24 mouse cellular contexts compared by ENCODE assay signal in the genomic region with DNA sequence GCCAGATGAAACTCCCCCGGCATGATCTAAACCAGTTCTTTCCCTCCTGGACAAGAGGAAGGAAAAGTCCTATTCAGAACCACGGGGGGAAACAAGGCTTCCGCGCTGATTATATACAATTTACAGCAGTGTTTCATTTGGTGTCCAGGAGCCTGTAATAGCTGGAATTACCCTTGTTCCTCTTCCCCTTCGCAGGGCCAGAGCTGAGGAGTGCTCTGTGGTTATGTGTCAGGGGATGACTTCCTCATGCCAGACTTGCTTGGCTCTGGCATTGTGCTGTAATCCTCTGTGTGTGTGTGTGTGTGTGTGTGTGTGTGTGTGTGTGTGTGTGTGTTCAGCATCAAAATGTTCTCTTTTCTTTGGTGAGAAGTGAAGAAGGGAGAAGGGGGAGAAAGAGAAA. TPM values are rescaled to one million over a fixed set of nuclear protein-coding genes. Genes with fewer than 3 reads are reported as not detected.
DNase-seq lines count a peak whose midpoint lies in the region; ATAC-seq and TF ChIP-seq lines count a peak whose summit lies in the region.
"Had no signal": no experiment of that assay in that cellular context is flagged by ENCODE, and none has a peak within 500 bp of the region (broad histone marks: within the 10 kb centered on the region; RNA-seq: fewer than 3 reads in every experiment).

No protein-coding gene starts in this region.

- no peak overlapping the region for H3K4me3 ChIP-seq in embryonic facial prominence, embryonic 14.5 days (ENCODE audit: low read depth, low read length)
- H3K4me3 ChIP-seq in embryonic facial prominence, embryonic 10.5 days, result no peak overlapping the region
- H3K4me3 ChIP-seq in liver, adult 2 months (ENCODE audit: insufficient read depth, low read depth, low read length), result no peak overlapping the region
- no peak overlapping the region for H3K4me3 ChIP-seq in lung, postnatal 0 days (ENCODE audit: low read depth, low read length)
- H3K4me3 ChIP-seq: erythroblast, embryonic 14.5 days; hindbrain, embryonic 10.5 days; limb, embryonic 10.5 days; midbrain, embryonic 15.5 days; neural tube, embryonic 15.5 days had no signal

- no peaks in the 10 kb centered on the region for H3K4me1 ChIP-seq in embryonic facial prominence, embryonic 14.5 days (ENCODE audit: control insufficient read depth, insufficient read depth, low read length)
- no peaks in the 10 kb centered on the region for H3K4me1 ChIP-seq in embryonic facial prominence, embryonic 10.5 days
- H3K4me1 ChIP-seq in liver, adult 2 months (ENCODE audit: control insufficient read depth, insufficient read depth, low read length), result no peaks in the 10 kb centered on the region
- H3K4me1 ChIP-seq in lung, postnatal 0 days (ENCODE audit: insufficient read depth, low read depth, low read length), result no peaks in the 10 kb centered on the region
- H3K4me1 ChIP-seq: hindbrain, embryonic 10.5 days; limb, embryonic 10.5 days; midbrain, embryonic 15.5 days; neural tube, embryonic 15.5 days had no signal

- H3K27me3 ChIP-seq in embryonic facial prominence, embryonic 14.5 days (replicated peaks; ENCODE audit: control insufficient read depth, insufficient read depth, low read length), result no peaks in the 10 kb centered on the region
- no peaks in the 10 kb centered on the region for H3K27me3 ChIP-seq in embryonic facial prominence, embryonic 10.5 days (replicated peaks; ENCODE audit: low read depth, poor library complexity, severe bottlenecking)
- H3K27me3 ChIP-seq in liver, adult 2 months (ENCODE audit: control insufficient read depth, insufficient read depth, low read length), result no peaks in the 10 kb centered on the region
- no peaks in the 10 kb centered on the region for H3K27me3 ChIP-seq in lung, postnatal 0 days (replicated peaks; ENCODE audit: insufficient read depth, low read length)
- H3K27me3 ChIP-seq: midbrain, embryonic 15.5 days; neural tube, embryonic 15.5 days had no signal

- H3K27ac ChIP-seq in embryonic facial prominence, embryonic 14.5 days (replicated peaks; ENCODE audit: low read depth, low read length), result no peak overlapping the region
- H3K27ac ChIP-seq in embryonic facial prominence, embryonic 10.5 days (replicated peaks), result no peak overlapping the region
- no peak overlapping the region for H3K27ac ChIP-seq in liver, adult 2 months (replicated peaks; ENCODE audit: insufficient read depth, low read depth, low read length)
- no peak overlapping the region for H3K27ac ChIP-seq in lung, postnatal 0 days (ENCODE audit: low read length)
- H3K27ac ChIP-seq: hindbrain, embryonic 10.5 days; kidney, postnatal 0 days; limb, embryonic 10.5 days; midbrain, embryonic 15.5 days; neural tube, embryonic 15.5 days had no signal

- H3K9ac ChIP-seq in embryonic facial prominence, embryonic 14.5 days (ENCODE audit: low read depth, low read length), result no peak overlapping the region
- H3K9ac ChIP-seq in liver, adult 2 months (ENCODE audit: low read depth, low read length), result no peak overlapping the region
- H3K9ac ChIP-seq in lung, postnatal 0 days (replicated peaks; ENCODE audit: low read depth), result no peak overlapping the region
- H3K9ac ChIP-seq: midbrain, embryonic 15.5 days; neural tube, embryonic 15.5 days had no signal

- no peak for ATAC-seq in embryonic facial prominence, embryonic 14.5 days (ENCODE audit: low read depth)
- ATAC-seq in lung, postnatal 0 days, result peak; percentile 54
- ATAC-seq: forebrain, embryonic 16.5 days; inflammation-experienced regulatory T-cells, adult 6 months; midbrain, embryonic 15.5 days had no signal

- H3K36me3 ChIP-seq in embryonic facial prominence, embryonic 14.5 days (ENCODE audit: control insufficient read depth, insufficient read depth, low read length), result no peaks in the 10 kb centered on the region
- H3K36me3 ChIP-seq in embryonic facial prominence, embryonic 10.5 days (replicated peaks), result no peaks in the 10 kb centered on the region
- H3K36me3 ChIP-seq in liver, adult 2 months (ENCODE audit: control insufficient read depth, insufficient read depth, low read length), result no peaks in the 10 kb centered on the region
- H3K36me3 ChIP-seq in lung, postnatal 0 days (ENCODE audit: insufficient read depth, low read length), result no peaks in the 10 kb centered on the region
- H3K36me3 ChIP-seq: hindbrain, embryonic 10.5 days; limb, embryonic 10.5 days; midbrain, embryonic 15.5 days; neural tube, embryonic 15.5 days had no signal

- TF ChIP-seq EP300 in lung, postnatal 0 days (IDR thresholded peaks at IDR 0.05), result no peak

- no peak for TF ChIP-seq POLR2A in liver, adult 2 months (IDR thresholded peaks at IDR 0.05; ENCODE audit: extremely low read depth, insufficient read depth, low read length)

- no peaks in the 10 kb centered on the region for H3K9me3 ChIP-seq in embryonic facial prominence, embryonic 14.5 days (ENCODE audit: control insufficient read depth, low read length)
- no peaks in the 10 kb centered on the region for H3K9me3 ChIP-seq in embryonic facial prominence, embryonic 10.5 days
- no peaks in the 10 kb centered on the region for H3K9me3 ChIP-seq in lung, postnatal 0 days (ENCODE audit: low read length)
- H3K9me3 ChIP-seq: hindbrain, embryonic 10.5 days; limb, embryonic 10.5 days; midbrain, embryonic 15.5 days; neural tube, embryonic 15.5 days had no signal

- peak; percentile 44 for DNase-seq in embryonic facial prominence, embryonic 14.5 days (ENCODE audit: low spot score)
- DNase-seq in embryonic facial prominence, embryonic 10.5 days (ENCODE audit: low spot score), result no peak
- peak; percentile 1 for DNase-seq in liver, adult 2 months (ENCODE audit: extremely low read depth, low read depth, low spot score)
- no peak for DNase-seq in liver
- DNase-seq in lung, postnatal 0 days (ENCODE audit: low spot score), result peak; percentile 48
- peak; percentile 30 to 46 for DNase-seq in monocyte, adult 2 months (ENCODE audit: low read depth in 1 of 2, low spot score in 2 of 2)
- no peak for DNase-seq in left cerebral cortex, adult 8-10 months (ENCODE audit: low spot score in 2 of 2)
- DNase-seq in urinary bladder, postnatal 4 days (ENCODE audit: low spot score in 2 of 2), result no peak
- DNase-seq: adrenal gland, postnatal 25 days; cerebellum, adult 11 months; gastrocnemius, postnatal 14 days; retina, postnatal 1 day; thymus, postnatal 36 days had no signal

- H3K4me2 ChIP-seq in embryonic facial prominence, embryonic 14.5 days (ENCODE audit: low read depth, low read length), result no peak overlapping the region
- no peak overlapping the region for H3K4me2 ChIP-seq in lung, postnatal 0 days (replicated peaks; ENCODE audit: low read depth, low read length)
- H3K4me2 ChIP-seq: midbrain, embryonic 15.5 days; neural tube, embryonic 15.5 days had no signal

- TF ChIP-seq CTCF in liver, adult 2 months (IDR thresholded peaks at IDR 0.05; ENCODE audit: low read depth, low read length), result no peak
- TF ChIP-seq CTCF in lung, postnatal 0 days (IDR thresholded peaks at IDR 0.05), result no peak

- 67% methylated on average over 5 of the region's 5 CpGs for WGBS in embryonic facial prominence, embryonic 14.5 days
- WGBS in embryonic facial prominence, embryonic 10.5 days, result 86% methylated on average over 5 of the region's 5 CpGs
- WGBS in liver, adult 2 months, result 76% methylated on average over 5 of the region's 5 CpGs
- WGBS in lung, postnatal 0 days, result 57% methylated on average over 5 of the region's 5 CpGs

- H3K79me2 ChIP-seq in liver, adult 2 months (ENCODE audit: control insufficient read depth, insufficient read depth, low read length), result no peaks in the 10 kb centered on the region

RNA-seq across cellular contexts. Expression of a gene that starts 19.0 kb away (rescaled TPM):
- polyA plus RNA-seq in embryonic facial prominence, embryonic 14.5 days (2014; fragmentation: Nextera tagmentation; extraction: Ambion mirVana), result 3.5 and 4.8 TPM in 2 replicates
- polyA plus RNA-seq in embryonic facial prominence, embryonic 10.5 days (2016; fragmentation: Nextera tagmentation; extraction: Ambion mirVana), result 0.02 TPM in 1 of 2 replicates, not detected in the other
- total RNA-seq in liver, adult 2 months (2014; rRNA removed), result not detected in 2 replicates
- not detected in 2 replicates for polyA plus RNA-seq in liver, adult 2 months (2012; rRNA removed)
- not detected in 2 replicates for polyA plus RNA-seq in lung, postnatal 0 days (2015; fragmentation: Nextera tagmentation; extraction: Ambion mirVana)
- total RNA-seq in left cerebral cortex, adult 8-10 months (2022), result under 1 TPM in 1 of 4 experiments, not detected in 3; 0.11 TPM
- total RNA-seq: adrenal gland, postnatal 25 days; ES-E14; layer of hippocampus, postnatal 25 days had no signal
- polyA plus RNA-seq: erythroblast, embryonic 14.5 days; forebrain, embryonic 16.5 days; hindbrain, embryonic 10.5 days; inflammation-experienced regulatory T-cells, adult 6 months; kidney, postnatal 0 days; limb, embryonic 10.5 days; liver, embryonic 16.5 days; midbrain, embryonic 15.5 days had no signal

RNA-seq across cellular contexts. Expression of a gene that starts 56.6 kb away (rescaled TPM):
- polyA plus RNA-seq in embryonic facial prominence, embryonic 14.5 days (2014; fragmentation: Nextera tagmentation; extraction: Ambion mirVana), result 15.2 TPM in 2 replicates
- polyA plus RNA-seq in embryonic facial prominence, embryonic 10.5 days (2016; fragmentation: Nextera tagmentation; extraction: Ambion mirVana), result 11.0 and 13.1 TPM in 2 replicates
- 9.7 and 13.9 TPM in 2 replicates for total RNA-seq in liver, adult 2 months (2014; rRNA removed)
- 2.6 and 2.7 TPM in 2 replicates for polyA plus RNA-seq in liver, adult 2 months (2012; rRNA removed)
- polyA plus RNA-seq in lung, postnatal 0 days (2015; fragmentation: Nextera tagmentation; extraction: Ambion mirVana), result 12.3 and 13.7 TPM in 2 replicates
- total RNA-seq in left cerebral cortex, adult 8-10 months (2022), result 10 to 100 TPM; 41.7 to 44.9 (median 42.5) TPM

RNA-seq across cellular contexts. Expression of a gene that starts 57.0 kb away (rescaled TPM):
- polyA plus RNA-seq in embryonic facial prominence, embryonic 14.5 days (2014; fragmentation: Nextera tagmentation; extraction: Ambion mirVana), result 41.3 and 47.6 TPM in 2 replicates
- polyA plus RNA-seq in embryonic facial prominence, embryonic 10.5 days (2016; fragmentation: Nextera tagmentation; extraction: Ambion mirVana), result 76.9 and 79.3 TPM in 2 replicates
- total RNA-seq in liver, adult 2 months (2014; rRNA removed), result 0.28 and 0.67 TPM in 2 replicates
- 0.12 and 0.20 TPM in 2 replicates for polyA plus RNA-seq in liver, adult 2 months (2012; rRNA removed)
- polyA plus RNA-seq in lung, postnatal 0 days (2015; fragmentation: Nextera tagmentation; extraction: Ambion mirVana), result 5.3 and 7.5 TPM in 2 replicates
- total RNA-seq in left cerebral cortex, adult 8-10 months (2022), result 1 to 10 TPM; 2.0 to 4.2 (median 3.5) TPM

Comparison
In these comparisons a context has a peak if more than half of its experiments do, and no peak if none do; other contexts are left out.
1. DNase-seq: peak in embryonic facial prominence, embryonic 14.5 days (single experiment), liver, adult 2 months (single experiment), lung, postnatal 0 days (single experiment) and monocyte, adult 2 months (2 of 2); none in embryonic facial prominence, embryonic 10.5 days (single experiment), liver (single experiment), left cerebral cortex, adult 8-10 months (0 of 2) and urinary bladder, postnatal 4 days (0 of 2).